Mouse (Mus musculus) right cerebral cortex, postnatal 36 days (tissue): ENCODE measurements at regions not wholly inside any gene's neighbourhood (a gene's known extent, or its start where the extent isn't known, plus 50 kb on each side); places are given as distances from the start of the nearest gene placed in this dataset.

Experiments
- DNase-seq, 2 experiments: peaks; one replicate each; pipeline ENCODE4 v3.0.0; 2022; ENCODE audit warnings: low spot score in 2 of 2, mixed read lengths in 1 of 2

GRCm38 (mm10) chr9:87784872-87785271, 53.8 kb upstream of the Tbx18 start:
- DNase-seq: no peak

- DNase-seq: no peak
Measured at GRCm38 (mm10) chr9:87811746-87812145, 80.7 kb upstream of the Tbx18 start.

GRCm38 (mm10) chr9:87822276-87822675, 91.2 kb upstream of the Tbx18 start:
- DNase-seq: no peak

GRCm38 (mm10) chr9:87824691-87825230, 93.7 kb upstream of the Tbx18 start:
- no peak for DNase-seq

GRCm38 (mm10) chr9:87843898-87844297, 112.8 kb upstream of the Tbx18 start:
- no peak for DNase-seq

- no peak for DNase-seq
Measured at GRCm38 (mm10) chr9:87844453-87844852, 113.4 kb upstream of the Tbx18 start.

- DNase-seq: no peak
Measured at GRCm38 (mm10) chr9:87848882-87849281, 117.8 kb upstream of the Tbx18 start.

- DNase-seq: no peak
Measured at GRCm38 (mm10) chr9:87850133-87850532, 119.1 kb upstream of the Tbx18 start.

- no peak for DNase-seq
Measured at GRCm38 (mm10) chr9:87861588-87861987, 130.5 kb upstream of the Tbx18 start.

- DNase-seq: no peak
Measured at GRCm38 (mm10) chr9:87865236-87865635, 134.2 kb upstream of the Tbx18 start.

- no peak for DNase-seq
Measured at GRCm38 (mm10) chr9:87872384-87872905, 141.4 kb upstream of the Tbx18 start.

GRCm38 (mm10) chr9:87882587-87882986, 151.5 kb upstream of the Tbx18 start:
- no peak for DNase-seq

GRCm38 (mm10) chr9:87883069-87883468, 152.0 kb upstream of the Tbx18 start:
- no peak for DNase-seq

GRCm38 (mm10) chr9:87894051-87894450, 163.0 kb upstream of the Tbx18 start:
- no peak for DNase-seq

- DNase-seq: no peak
Measured at GRCm38 (mm10) chr9:87894596-87894995, 163.5 kb upstream of the Tbx18 start.

- no peak for DNase-seq
Measured at GRCm38 (mm10) chr9:87895526-87895925, 164.5 kb upstream of the Tbx18 start.

- DNase-seq: no peak
Measured at GRCm38 (mm10) chr9:87897336-87897735, 166.3 kb upstream of the Tbx18 start.

GRCm38 (mm10) chr9:87899368-87899767, 168.3 kb upstream of the Tbx18 start:
- no peak for DNase-seq

GRCm38 (mm10) chr9:87899800-87900199, 168.7 kb upstream of the Tbx18 start:
- DNase-seq: no peak

- DNase-seq: no peak
Measured at GRCm38 (mm10) chr9:87921291-87921690, 190.2 kb upstream of the Tbx18 start.

GRCm38 (mm10) chr9:87925151-87925550, 194.1 kb upstream of the Tbx18 start:
- DNase-seq: no peak

GRCm38 (mm10) chr9:87933230-87933629, 202.2 kb upstream of the Tbx18 start:
- DNase-seq: no peak

GRCm38 (mm10) chr9:87952426-87952825, 221.4 kb upstream of the Tbx18 start:
- DNase-seq: no peak

GRCm38 (mm10) chr9:87954941-87955340, 223.9 kb upstream of the Tbx18 start:
- no peak for DNase-seq
